ENCODE assay signal across 23 mouse cellular contexts in the genomic region with DNA sequence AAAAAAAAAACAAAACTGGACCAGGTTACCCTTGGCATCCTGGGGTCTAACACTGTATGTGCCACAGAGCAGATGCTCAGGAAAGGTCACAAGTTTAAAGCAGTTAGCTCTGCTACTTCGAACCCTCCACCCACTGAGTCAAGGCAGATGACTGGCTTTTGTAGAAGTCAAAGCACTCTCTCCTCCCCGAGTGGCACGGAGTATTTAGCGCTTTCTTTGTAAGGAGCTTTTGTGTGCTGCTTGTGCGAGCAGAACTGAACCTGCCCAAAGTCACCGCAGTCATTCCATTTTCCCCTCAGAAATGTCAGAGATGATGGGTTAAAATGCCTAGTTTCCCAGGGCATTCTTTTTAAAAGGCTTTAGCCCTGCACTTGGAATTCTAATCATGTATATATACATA. TPM values are rescaled to one million over a fixed set of nuclear protein-coding genes. Genes with fewer than 3 reads are reported as not detected.
DNase-seq lines count a peak whose midpoint lies in the region; ATAC-seq and TF ChIP-seq lines count a peak whose summit lies in the region.
"Had no signal": no experiment of that assay in that cellular context is flagged by ENCODE, and none has a peak within 500 bp of the region (broad histone marks: within the 10 kb centered on the region; RNA-seq: fewer than 3 reads in every experiment).

No protein-coding gene starts in this region.

- TF ChIP-seq CTCF in brain, embryonic 14.5 days (IDR thresholded peaks at IDR 0.05; ENCODE audit: borderline replicate concordance, extremely low read depth, insufficient read depth, insufficient read length), result no peak

- 0 out of 2 replicates have a peak, but pooled peaks have one; percentile 51 for ATAC-seq in forebrain, embryonic 15.5 days (replicated peaks)
- ATAC-seq in forebrain, embryonic 12.5 days (ENCODE audit: low FRiP score), result no peak
- no peak for ATAC-seq in neural tube, embryonic 13.5 days (ENCODE audit: low read depth)
- ATAC-seq: inflammation-experienced regulatory T-cells, adult 6 months; liver, embryonic 12.5 days had no signal

- TF ChIP-seq POLR2A in brain, embryonic 14.5 days (IDR thresholded peaks at IDR 0.05; ENCODE audit: borderline replicate concordance, extremely low read depth, insufficient read depth, insufficient read length, poor library complexity, severe bottlenecking), result no peak

- no peak overlapping the region for H3K9ac ChIP-seq in forebrain, embryonic 15.5 days (replicated peaks)
- no peak overlapping the region for H3K9ac ChIP-seq in forebrain, embryonic 12.5 days
- no peak overlapping the region for H3K9ac ChIP-seq in neural tube, embryonic 13.5 days
- H3K9ac ChIP-seq: embryonic facial prominence, embryonic 12.5 days; limb, embryonic 13.5 days; liver, embryonic 12.5 days; midbrain, embryonic 12.5 days had no signal

- no peaks in the 10 kb centered on the region for H3K36me3 ChIP-seq in forebrain, embryonic 15.5 days
- no peaks in the 10 kb centered on the region for H3K36me3 ChIP-seq in forebrain, embryonic 12.5 days (replicated peaks)
- H3K36me3 ChIP-seq in neural tube, embryonic 13.5 days, result no peaks in the 10 kb centered on the region
- H3K36me3 ChIP-seq: embryonic facial prominence, embryonic 12.5 days; limb, embryonic 13.5 days; liver, embryonic 12.5 days; midbrain, embryonic 12.5 days had no signal

- H3K27me3 ChIP-seq in forebrain, embryonic 15.5 days, result no peaks in the 10 kb centered on the region
- no peaks in the 10 kb centered on the region for H3K27me3 ChIP-seq in forebrain, embryonic 12.5 days
- no peaks in the 10 kb centered on the region for H3K27me3 ChIP-seq in neural tube, embryonic 13.5 days
- H3K27me3 ChIP-seq: embryonic facial prominence, embryonic 12.5 days; limb, embryonic 13.5 days; liver, embryonic 12.5 days; midbrain, embryonic 12.5 days had no signal

- WGBS in forebrain, embryonic 15.5 days, result 19% methylated on average over 6 of the region's 6 CpGs
- 11% methylated on average over 6 of the region's 6 CpGs for WGBS in forebrain, embryonic 12.5 days
- WGBS in neural tube, embryonic 13.5 days, result 8% methylated on average over 6 of the region's 6 CpGs

- H3K9me3 ChIP-seq in forebrain, embryonic 15.5 days, result no peaks in the 10 kb centered on the region
- no peaks in the 10 kb centered on the region for H3K9me3 ChIP-seq in forebrain, embryonic 12.5 days
- no peaks in the 10 kb centered on the region; the same call in 1 of the 2 replicates for H3K9me3 ChIP-seq in neural tube, embryonic 13.5 days
- H3K9me3 ChIP-seq: embryonic facial prominence, embryonic 12.5 days; limb, embryonic 13.5 days; liver, embryonic 12.5 days; midbrain, embryonic 12.5 days had no signal

- no peak for DNase-seq in neural tube, embryonic 10.5 days (ENCODE audit: extremely low spot score, low spot score)
- DNase-seq in brain, embryonic 14.5 days (ENCODE audit: low read depth), result peak; percentile 62
- no peak for DNase-seq in left cerebral cortex, postnatal 25 days (ENCODE audit: low spot score in 2 of 2)
- DNase-seq in thymus, postnatal 14 days, result no peak
- DNase-seq: adrenal gland, adult 2 months; cerebellum, adult 18-20 months; cerebellum, postnatal 25 days; gastrocnemius, adult 2 months; kidney, adult 18-20 months; kidney, postnatal 4 days; lung, adult 18-20 months; lung, postnatal 10 days; thymus, adult 2 months had no signal

- no peak overlapping the region for H3K4me3 ChIP-seq in forebrain, embryonic 15.5 days
- H3K4me3 ChIP-seq in forebrain, embryonic 12.5 days (replicated peaks), result no peak overlapping the region
- no peak overlapping the region for H3K4me3 ChIP-seq in neural tube, embryonic 13.5 days
- H3K4me3 ChIP-seq: embryonic facial prominence, embryonic 12.5 days; erythroblast, embryonic 14.5 days; gastrocnemius, adult 2 months; limb, embryonic 13.5 days; liver, embryonic 12.5 days; midbrain, embryonic 12.5 days had no signal

- H3K4me1 ChIP-seq in forebrain, embryonic 15.5 days, result 0 out of 2 replicates have a peak, but pooled peaks cover 8% of the 10 kb centered on the region
- peaks cover 11% of the 10 kb centered on the region for H3K4me1 ChIP-seq in forebrain, embryonic 12.5 days
- H3K4me1 ChIP-seq in neural tube, embryonic 13.5 days (replicated peaks), result peaks cover 61% of the 10 kb centered on the region
- H3K4me1 ChIP-seq: embryonic facial prominence, embryonic 12.5 days; limb, embryonic 13.5 days; liver, embryonic 12.5 days had no signal

- H3K4me2 ChIP-seq in forebrain, embryonic 15.5 days (replicated peaks), result no peak overlapping the region
- no peak overlapping the region for H3K4me2 ChIP-seq in forebrain, embryonic 12.5 days
- H3K4me2 ChIP-seq in neural tube, embryonic 13.5 days, result no peak overlapping the region
- H3K4me2 ChIP-seq: embryonic facial prominence, embryonic 12.5 days; limb, embryonic 13.5 days; liver, embryonic 12.5 days; midbrain, embryonic 12.5 days had no signal

- intact Hi-C loops in left cerebral cortex, postnatal 25 days (cut with DNase I), result no loop called here

- H3K27ac ChIP-seq in forebrain, embryonic 15.5 days (replicated peaks), result peak overlapping the region; percentile 45
- no peak overlapping the region for H3K27ac ChIP-seq in forebrain, embryonic 12.5 days
- peak overlapping the region; percentile 4; the same call in 1 of the 2 replicates for H3K27ac ChIP-seq in neural tube, embryonic 13.5 days (replicated peaks)
- H3K27ac ChIP-seq: embryonic facial prominence, embryonic 12.5 days; gastrocnemius, adult 2 months; limb, embryonic 13.5 days; liver, embryonic 12.5 days; midbrain, embryonic 12.5 days had no signal

RNA-seq across cellular contexts. Expression of a gene that starts 59.1 kb away (rescaled TPM):
- polyA plus RNA-seq in forebrain, embryonic 15.5 days (2015; fragmentation: Nextera tagmentation; extraction: Ambion mirVana), result 170 and 178 TPM in 2 replicates
- polyA plus RNA-seq in forebrain, embryonic 12.5 days (2016; fragmentation: Nextera tagmentation; extraction: Ambion mirVana), result 69.3 and 73.7 TPM in 2 replicates
- polyA plus RNA-seq in neural tube, embryonic 13.5 days (2015; fragmentation: Nextera tagmentation; extraction: Ambion mirVana), result 250 and 258 TPM in 2 replicates
- 150 and 215 TPM in 2 replicates for polyA plus RNA-seq in brain, embryonic 14.5 days (2012; rRNA removed)
- 100 to 1,000 TPM; 149 to 162 TPM for total RNA-seq in left cerebral cortex, postnatal 25 days (2021)
- total RNA-seq: gastrocnemius, adult 2 months; neutrophil, adult 5-6 weeks had no signal
- polyA plus RNA-seq: erythroblast, embryonic 14.5 days had no signal
